10 mouse cellular contexts compared by ENCODE assay signal in the genomic region with DNA sequence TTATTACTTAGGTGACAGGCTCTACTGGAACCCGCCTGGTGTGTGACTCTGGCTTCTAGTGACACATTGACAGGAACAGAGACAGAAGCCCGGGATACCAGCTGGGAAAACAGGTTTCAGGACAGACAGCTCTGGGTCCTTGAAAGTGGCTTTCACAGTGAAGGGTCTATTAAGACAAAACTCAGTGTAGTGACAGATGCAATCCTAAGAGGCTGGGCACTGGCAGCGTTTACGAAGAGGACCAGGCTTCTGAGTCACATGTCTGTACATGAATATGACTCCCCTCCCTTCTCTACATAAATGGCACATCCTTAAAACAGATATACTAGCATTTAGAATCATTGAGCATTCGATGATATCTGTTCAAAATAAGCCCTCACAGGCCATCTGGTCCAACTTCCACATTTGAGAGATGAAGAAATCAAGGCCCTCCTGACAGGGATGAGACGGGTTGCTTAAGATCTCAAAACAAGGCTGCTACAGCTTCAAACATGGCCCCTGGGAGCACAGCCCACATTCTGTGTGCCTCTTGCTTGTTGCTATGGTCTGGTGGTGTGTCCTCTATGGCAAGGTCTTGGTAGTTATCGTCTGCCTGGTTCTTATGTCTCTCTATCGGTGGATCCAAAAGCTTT.
DNase-seq lines count a peak whose midpoint lies in the region; TF ChIP-seq lines count a peak whose summit lies in the region.
"Had no signal": no experiment of that assay in that cellular context is flagged by ENCODE, and none has a peak within 500 bp of the region (broad histone marks: within the 10 kb centered on the region; RNA-seq: fewer than 3 reads in every experiment).

No protein-coding gene starts in this region.

- intact Hi-C loops in gastrocnemius, adult 2 months (cut with DNase I) = no loop called here
- intact Hi-C loops in left cerebral cortex, postnatal 4 days (cut with DNase I) = no loop called here

- no peaks in the 10 kb centered on the region for H3K36me3 ChIP-seq in megakaryocyte, embryonic 14.5 days (replicated peaks; ENCODE audit: low read length)
- H3K36me3 ChIP-seq: heart, embryonic 12.5 days had no signal

- no peak for TF ChIP-seq CTCF in gastrocnemius, adult 2 months (IDR thresholded peaks at IDR 0.05)
- TF ChIP-seq CTCF in bone marrow macrophage, adult 2 months (IDR thresholded peaks at IDR 0.05; ENCODE audit: low read depth, low read length) = no peak

- H3K4me1 ChIP-seq in bone marrow macrophage, adult 2 months (ENCODE audit: control insufficient read depth, insufficient read depth, low read length) = peaks cover 52% of the 10 kb centered on the region
- peaks cover 26% of the 10 kb centered on the region for H3K4me1 ChIP-seq in megakaryocyte, embryonic 14.5 days

- no peak for DNase-seq in gastrocnemius, adult 2 months
- DNase-seq in gastrocnemius, adult 8-10 months (ENCODE audit: low spot score in 2 of 2) = no peak
- peak; percentile 35 for DNase-seq in left cerebral cortex, postnatal 4 days
- DNase-seq in left cerebral cortex, adult 11 months (ENCODE audit: low spot score) = no peak
- no peak for DNase-seq in retina, embryonic 14.5 days (ENCODE audit: low spot score)
- DNase-seq in thymus, postnatal 4 days = no peak
- DNase-seq: cerebellum, adult 11 months had no signal

- peak overlapping the region; percentile 77 for H3K27ac ChIP-seq in gastrocnemius, adult 2 months
- H3K27ac ChIP-seq in bone marrow macrophage, adult 2 months (ENCODE audit: insufficient read depth, low read depth, low read length) = peak overlapping the region; percentile 100

- no peaks in the 10 kb centered on the region for H3K9me3 ChIP-seq in megakaryocyte, embryonic 14.5 days
- H3K9me3 ChIP-seq: heart, embryonic 12.5 days had no signal

- H3K4me3 ChIP-seq in gastrocnemius, adult 2 months = peak overlapping the region; percentile 36
- peak overlapping the region; percentile 76 for H3K4me3 ChIP-seq in bone marrow macrophage, adult 2 months (ENCODE audit: insufficient read depth, low read length)
- peak overlapping the region; percentile 83 for H3K4me3 ChIP-seq in megakaryocyte, embryonic 14.5 days (replicated peaks)
- H3K4me3 ChIP-seq: heart, embryonic 12.5 days had no signal

- TF ChIP-seq POLR2A in bone marrow macrophage, adult 2 months (IDR thresholded peaks at IDR 0.05; ENCODE audit: borderline replicate concordance, low read depth, low read length) = no peak

- peaks cover 58% of the 10 kb centered on the region for H3K27me3 ChIP-seq in megakaryocyte, embryonic 14.5 days (replicated peaks)
- H3K27me3 ChIP-seq: heart, embryonic 12.5 days had no signal
